8 mouse cellular contexts compared by ENCODE assay signal in the genomic region with DNA sequence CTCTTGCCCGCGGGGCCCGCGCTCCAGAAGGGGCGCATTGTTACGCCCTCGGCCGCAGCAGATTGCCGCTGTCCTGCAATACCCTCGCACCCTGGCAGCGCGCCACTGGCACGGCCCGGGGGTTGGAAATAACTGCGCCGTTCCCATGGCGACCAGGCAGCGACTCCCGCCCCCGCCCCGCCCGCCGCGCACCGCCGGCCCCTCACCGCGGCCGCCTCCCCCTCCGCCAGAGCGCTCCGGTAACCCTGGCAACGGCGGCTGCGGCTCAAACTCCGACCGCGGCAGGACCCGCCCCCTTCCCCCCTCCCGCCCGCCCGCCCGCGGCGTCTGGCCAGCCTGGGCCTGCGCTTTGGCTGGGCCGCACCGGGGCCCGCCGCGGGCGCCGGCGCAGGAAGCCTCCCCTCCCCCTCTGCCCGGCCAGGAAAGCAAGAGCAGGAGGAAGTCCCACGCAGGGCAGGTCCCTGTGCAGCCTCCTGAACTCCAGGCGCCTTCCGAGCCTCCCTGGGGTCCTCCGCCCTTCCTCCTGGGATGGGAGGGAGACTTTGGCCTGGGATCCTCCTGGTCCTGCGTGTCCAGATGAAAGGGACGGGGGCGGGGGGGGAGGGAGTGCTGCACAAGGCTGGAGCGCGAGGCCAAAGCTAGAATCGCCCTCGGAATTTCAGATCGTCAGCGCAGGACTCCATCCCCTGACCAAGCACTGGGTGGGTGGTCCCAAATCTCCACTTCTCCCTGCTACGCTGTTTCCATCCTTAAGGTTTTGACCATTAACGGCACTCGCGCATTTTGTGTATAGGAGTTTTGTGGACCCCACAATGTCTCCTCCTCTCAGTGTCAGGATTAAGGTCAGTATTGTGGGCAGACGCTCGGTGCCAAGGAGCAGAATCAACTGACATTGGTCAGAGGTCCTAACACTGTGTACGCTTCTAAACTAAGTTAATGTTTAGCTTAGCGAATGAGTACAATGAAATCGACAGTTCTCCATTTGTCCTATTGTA. TPM values are rescaled to one million over a fixed set of nuclear protein-coding genes. Genes with fewer than 3 reads are reported as not detected.
DNase-seq lines count a peak whose midpoint lies in the region; ATAC-seq and TF ChIP-seq lines count a peak whose summit lies in the region.

No protein-coding gene starts in this region.

- peak; percentile 92 for DNase-seq in A20 (ENCODE audit: low read depth, low spot score)
- DNase-seq in kidney, postnatal 10 days, result peak; percentile 99
- DNase-seq in liver, embryonic 14.5 days (ENCODE audit: low read depth in 3 of 3, low spot score in 3 of 3), result peak; percentile 45 to 60 (median 54)
- peak; percentile 97 for DNase-seq in neural tube, embryonic 10.5 days (ENCODE audit: extremely low spot score, low spot score)

- no peak for TF ChIP-seq CTCF in bone marrow, adult 2 months (IDR thresholded peaks at IDR 0.05; ENCODE audit: control insufficient read depth, insufficient read depth, low read length)
- no peak for TF ChIP-seq CTCF in liver, embryonic 14.5 days (IDR thresholded peaks at IDR 0.05; ENCODE audit: low read depth)

- peak overlapping the region; percentile 80 for H3K4me2 ChIP-seq in embryonic facial prominence, embryonic 15.5 days (replicated peaks)
- H3K4me2 ChIP-seq in heart, embryonic 13.5 days, result peak overlapping the region; percentile 82
- H3K4me2 ChIP-seq in liver, embryonic 14.5 days (ENCODE audit: low read depth), result peak overlapping the region; percentile 78
- peak overlapping the region; percentile 82 for H3K4me2 ChIP-seq in stomach, embryonic 15.5 days

- peak overlapping the region; percentile 70 for H3K27ac ChIP-seq in bone marrow, adult 2 months (ENCODE audit: control insufficient read depth, insufficient read depth, low read depth, low read length, poor library complexity)
- H3K27ac ChIP-seq in embryonic facial prominence, embryonic 15.5 days (replicated peaks), result peak overlapping the region; percentile 95
- H3K27ac ChIP-seq in heart, embryonic 13.5 days (replicated peaks), result peak overlapping the region; percentile 96
- no peak overlapping the region for H3K27ac ChIP-seq in liver, embryonic 14.5 days
- H3K27ac ChIP-seq in stomach, embryonic 15.5 days, result peak overlapping the region; percentile 95

- peak overlapping the region; percentile 54 for H3K9ac ChIP-seq in embryonic facial prominence, embryonic 15.5 days
- H3K9ac ChIP-seq in heart, embryonic 13.5 days, result peak overlapping the region; percentile 84
- H3K9ac ChIP-seq in liver, embryonic 14.5 days (replicated peaks), result peak overlapping the region; percentile 47
- H3K9ac ChIP-seq in stomach, embryonic 15.5 days, result peak overlapping the region; percentile 50

- WGBS in bone marrow, adult 2 months, result 4% methylated on average over 76 of the region's 77 CpGs
- WGBS in embryonic facial prominence, embryonic 15.5 days, result 1% methylated on average over 58 of the region's 77 CpGs
- WGBS in heart, embryonic 13.5 days, result 1% methylated on average over 55 of the region's 77 CpGs
- WGBS in liver, embryonic 14.5 days (ENCODE audit: insufficient replicate concordance), result 3% methylated on average over 57 of the region's 77 CpGs
- 2% methylated on average over 44 of the region's 77 CpGs for WGBS in stomach, embryonic 15.5 days

- peak overlapping the region; percentile 66 for H3K4me3 ChIP-seq in bone marrow, adult 2 months (replicated peaks; ENCODE audit: control insufficient read depth, low read depth, low read length)
- H3K4me3 ChIP-seq in embryonic facial prominence, embryonic 15.5 days (replicated peaks), result peak overlapping the region; percentile 51
- H3K4me3 ChIP-seq in heart, embryonic 13.5 days, result peak overlapping the region; percentile 52
- H3K4me3 ChIP-seq in liver, embryonic 14.5 days (ENCODE audit: insufficient read depth in 1 of 2, low read depth in 2 of 2, low read length in 2 of 2), result peak overlapping the region; percentile 38 to 56
- peak overlapping the region; percentile 47 for H3K4me3 ChIP-seq in stomach, embryonic 15.5 days (replicated peaks)

- peak; percentile 93 for ATAC-seq in embryonic facial prominence, embryonic 15.5 days (ENCODE audit: insufficient number of reproducible peaks, low FRiP score, low TSS enrichment, low read depth)
- ATAC-seq in heart, embryonic 13.5 days (ENCODE audit: extremely low read depth, insufficient number of reproducible peaks, low FRiP score, low TSS enrichment), result peak; percentile 91
- ATAC-seq in liver, embryonic 14.5 days (ENCODE audit: insufficient read depth), result peak; percentile 89
- peak; percentile 91 for ATAC-seq in stomach, embryonic 15.5 days (ENCODE audit: insufficient read depth, low FRiP score, low read depth)

- H3K27me3 ChIP-seq in embryonic facial prominence, embryonic 15.5 days, result no peaks in the 10 kb centered on the region
- no peaks in the 10 kb centered on the region for H3K27me3 ChIP-seq in heart, embryonic 13.5 days (replicated peaks)
- H3K27me3 ChIP-seq in liver, embryonic 14.5 days (ENCODE audit: control insufficient read depth, insufficient read depth, low read length), result peaks cover 20% of the 10 kb centered on the region
- H3K27me3 ChIP-seq in stomach, embryonic 15.5 days (replicated peaks), result no peaks in the 10 kb centered on the region

- no peaks in the 10 kb centered on the region for H3K9me3 ChIP-seq in embryonic facial prominence, embryonic 15.5 days (replicated peaks)
- H3K9me3 ChIP-seq in heart, embryonic 13.5 days, result no peaks in the 10 kb centered on the region
- H3K9me3 ChIP-seq in liver, embryonic 14.5 days (ENCODE audit: control insufficient read depth, low read length), result no peaks in the 10 kb centered on the region
- no peaks in the 10 kb centered on the region for H3K9me3 ChIP-seq in stomach, embryonic 15.5 days

- TF ChIP-seq POLR2A in bone marrow, adult 2 months (IDR thresholded peaks at IDR 0.05; ENCODE audit: borderline replicate concordance, control insufficient read depth, low read depth, low read length), result peak; percentile 73; the same call in 1 of the 2 replicates

- no peaks in the 10 kb centered on the region for H3K36me3 ChIP-seq in embryonic facial prominence, embryonic 15.5 days
- H3K36me3 ChIP-seq in heart, embryonic 13.5 days, result no peaks in the 10 kb centered on the region
- no peaks in the 10 kb centered on the region for H3K36me3 ChIP-seq in liver, embryonic 14.5 days (replicated peaks; ENCODE audit: control insufficient read depth, insufficient read depth, low read depth)
- H3K36me3 ChIP-seq in stomach, embryonic 15.5 days, result no peaks in the 10 kb centered on the region

- TF ChIP-seq EP300 in liver, embryonic 14.5 days (IDR thresholded peaks at IDR 0.05; ENCODE audit: low read depth), result no peak

- H3K4me1 ChIP-seq in bone marrow, adult 2 months (ENCODE audit: control insufficient read depth, insufficient read depth, low read length), result no peaks in the 10 kb centered on the region; the same call in 1 of the 2 replicates
- peaks cover 48% of the 10 kb centered on the region for H3K4me1 ChIP-seq in embryonic facial prominence, embryonic 15.5 days
- H3K4me1 ChIP-seq in heart, embryonic 13.5 days, result peaks cover 58% of the 10 kb centered on the region
- peaks cover 17 to 37% of the 10 kb centered on the region in 2 experiments for H3K4me1 ChIP-seq in liver, embryonic 14.5 days (replicated peaks; ENCODE audit: control insufficient read depth in 2 of 2, insufficient read depth in 2 of 2, low read length in 1 of 2)
- peaks cover 40% of the 10 kb centered on the region for H3K4me1 ChIP-seq in stomach, embryonic 15.5 days

RNA-seq across cellular contexts. Expression of gene Ier5, which starts 15.9 kb away (rescaled TPM):
- polyA plus RNA-seq in bone marrow, adult 2 months (2011; ENCODE audit: insufficient read depth, insufficient read length, low replicate concordance, missing spikeins), result 10.4 and 18.8 TPM in 2 replicates
- 10.4 and 10.8 TPM in 2 replicates for polyA plus RNA-seq in embryonic facial prominence, embryonic 15.5 days (2015; fragmentation: Nextera tagmentation; extraction: Ambion mirVana)
- polyA plus RNA-seq in heart, embryonic 13.5 days (2015; fragmentation: Nextera tagmentation; extraction: Ambion mirVana), result 3.6 and 3.8 TPM in 2 replicates
- 4.9 and 5.8 TPM in 2 replicates for polyA plus RNA-seq in liver, embryonic 14.5 days (2012; rRNA removed)
- 2.9 and 3.3 TPM in 2 replicates for polyA plus RNA-seq in liver, embryonic 14.5 days (2014; fragmentation: Nextera tagmentation; extraction: Ambion mirVana)
- polyA plus RNA-seq in stomach, embryonic 15.5 days (2015; fragmentation: Nextera tagmentation; extraction: Ambion mirVana), result 5.8 TPM in 2 replicates
